Mouse (Mus musculus) lung, postnatal 0 days (tissue): ENCODE results near the gene Prkce.

Experiments
- CTCF ChIP-seq: IDR thresholded peaks from 2 replicates; pipeline ENCODE4 v1.5.1; 2016; ENCODE audit warnings: antibody characterized with exemption, mild to moderate bottlenecking
- EP300 ChIP-seq: IDR thresholded peaks from 2 replicates; pipeline ENCODE4 v1.6.1; 2016; ENCODE audit warnings: antibody characterized with exemption, mild to moderate bottlenecking, control low read depth

DNA sequence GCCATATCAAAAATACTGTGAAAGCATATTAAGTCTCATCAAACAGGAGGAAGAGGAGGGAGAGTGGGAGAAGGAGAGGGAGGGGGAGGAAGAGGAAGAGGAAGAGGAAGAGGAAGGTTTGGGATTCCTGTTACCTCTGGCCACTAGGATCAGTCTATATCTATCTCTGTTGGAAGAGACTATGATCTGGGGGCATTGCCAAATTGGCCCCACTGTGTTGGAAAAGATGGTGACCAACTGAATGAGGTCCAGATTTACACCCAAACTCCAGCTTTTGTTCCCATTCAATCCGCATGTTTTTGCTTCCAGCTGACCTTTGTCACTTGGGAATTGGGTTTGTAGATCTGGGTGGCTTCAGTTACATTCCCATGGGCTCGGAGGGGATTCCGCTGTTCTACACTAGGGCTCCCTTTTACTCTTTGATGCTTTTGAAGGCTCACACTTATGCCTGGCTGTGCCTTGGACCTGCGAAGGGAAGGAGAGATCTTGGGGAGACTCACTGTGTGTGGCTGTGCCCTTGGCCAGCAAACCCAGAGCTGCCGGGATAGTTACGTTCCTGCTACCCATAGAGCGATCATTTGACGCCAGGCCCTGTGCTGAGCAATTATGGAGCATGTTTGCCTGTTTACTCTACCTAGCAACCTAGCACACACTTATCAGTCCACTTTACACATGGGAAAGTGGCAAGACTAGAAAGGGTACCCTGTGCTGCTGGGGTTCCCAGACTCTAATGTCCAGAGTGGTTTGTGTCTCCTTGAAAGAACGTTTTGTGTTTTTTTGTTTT lies 106.2 kb downstream of the Prkce start:
- TF ChIP-seq EP300 (no peak), CTCF (no peak)
